Mouse (Mus musculus) erythroblast, embryonic 14.5 days (primary cell): ENCODE measurements around the gene Tmem177.

Experiments used
- GATA1 ChIP-seq: IDR thresholded peaks from 2 replicates; pipeline ENCODE4 v1.6.1; 2012; ENCODE audit warnings: low read length, inconsistent platforms, mixed read lengths
- TAL1 ChIP-seq: IDR thresholded peaks from 3 replicates; pipeline ENCODE4 v1.6.1; 2012; ENCODE audit warnings: low read length, inconsistent platforms, mixed read lengths

GRCm38 (mm10) chr1:119867300-119867699, 45.7 kb downstream of the Tmem177 start:
- TF ChIP-seq GATA1 (no peak), TAL1 (no peak)
